Mouse (Mus musculus) embryonic fibroblast, embryonic 13.5 days (primary cell): Measurements from ENCODE around the gene Mbnl2. TPM values are rescaled to one million over a fixed set of nuclear protein-coding genes. Genes with fewer than 3 reads are reported as not detected.

Source experiments
- H3K27ac ChIP-seq: 2 replicates; pipeline ENCODE4 v1.5.1; 2012; ENCODE audit warnings: low read length, control low read depth, inconsistent platforms; ENCODE audit not compliant: insufficient read depth
- H3K4me1 ChIP-seq: 2 replicates; pipeline ENCODE4 v1.6.1; 2011; ENCODE audit warnings: low read length; ENCODE audit not compliant: control insufficient read depth, insufficient read depth
- H3K4me3 ChIP-seq: 2 replicates; pipeline ENCODE4 v1.5.1; 2011; ENCODE audit warnings: mild to moderate bottlenecking, control low read depth, low read length; ENCODE audit not compliant: insufficient read depth
- CTCF ChIP-seq: IDR thresholded peaks from 2 replicates; pipeline ENCODE4 v1.5.1; 2011; ENCODE audit warnings: mild to moderate bottlenecking, control low read depth, low read length, moderate library complexity, borderline replicate concordance; ENCODE audit not compliant: insufficient read depth
- POLR2A ChIP-seq: IDR thresholded peaks from 2 replicates; pipeline ENCODE4 v1.6.1; 2011; ENCODE audit warnings: low read depth, mild to moderate bottlenecking, control low read depth, low read length, moderate library complexity
- polyA plus RNA-seq: library from polyadenylated mRNA; stranded (reverse); fragments of >200 nt; gene quantifications from 2 replicates; pipeline ENCODE4 v1.2.4, GENCODE M21; 2011; ENCODE audit warnings: low read depth; ENCODE audit not compliant: missing spikeins, insufficient read length

Gene Mbnl2
- polyA plus RNA-seq = 207 and 222 TPM in 2 replicates

DNA sequence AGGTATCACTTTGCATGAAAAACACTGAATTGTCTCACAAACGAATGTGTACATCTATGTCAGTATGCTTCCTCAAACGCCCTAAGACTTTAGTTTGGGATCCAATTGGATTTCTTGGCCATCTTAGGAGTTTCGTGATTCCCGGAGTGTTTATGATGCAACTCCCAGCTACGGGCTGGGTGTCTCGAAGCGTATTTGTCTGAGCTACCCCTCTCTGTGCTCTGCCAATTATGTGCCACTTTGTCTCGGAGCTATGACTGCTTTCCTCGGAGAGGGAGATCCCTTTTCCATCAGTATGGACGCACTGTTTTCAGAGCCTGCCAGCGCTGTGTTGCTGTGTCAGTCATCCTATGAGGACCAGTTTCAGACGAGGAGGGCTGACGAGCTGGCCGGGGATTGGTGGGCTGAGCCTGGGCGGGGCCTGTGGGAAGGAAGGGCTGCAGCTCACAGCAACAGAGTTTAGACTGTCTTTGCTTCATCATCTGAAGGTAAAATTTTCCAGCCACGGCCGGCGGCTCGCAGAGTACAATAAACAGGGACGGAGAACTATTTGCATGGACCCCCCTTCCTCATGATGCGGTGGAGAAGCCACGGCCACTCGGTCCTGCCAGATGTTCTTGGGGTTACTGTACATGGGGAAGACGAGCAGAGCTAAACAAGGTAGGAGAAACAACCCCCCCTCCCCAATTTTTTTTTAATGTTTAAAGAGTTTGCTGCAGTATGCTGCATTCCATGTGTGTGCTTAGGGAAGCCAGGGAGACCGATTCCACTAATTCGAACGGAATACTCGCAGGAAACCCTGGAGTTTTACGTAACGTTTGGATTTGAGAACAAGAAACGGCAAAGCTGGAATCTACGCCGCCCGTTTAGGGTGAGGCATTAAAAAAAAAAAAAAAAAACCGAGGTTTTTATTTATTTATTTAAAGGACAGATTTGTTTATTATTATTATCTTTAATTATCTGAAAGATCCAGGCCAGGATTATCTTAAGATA, at the start of gene Mbnl2:
Gene Mbnl2 (plus strand): TSS at position 424 of the 993 bp plus-strand sequence.
- TF ChIP-seq POLR2A (peak; percentile 95), CTCF (no peak)
- Histone ChIP-seq H3K4me1 (peaks cover 13% of the 10 kb centered on the region), H3K4me3 (peak within 1 kb of the TSS; percentile 91), H3K27ac (peak within 1 kb of the TSS; percentile 85)

DNA sequence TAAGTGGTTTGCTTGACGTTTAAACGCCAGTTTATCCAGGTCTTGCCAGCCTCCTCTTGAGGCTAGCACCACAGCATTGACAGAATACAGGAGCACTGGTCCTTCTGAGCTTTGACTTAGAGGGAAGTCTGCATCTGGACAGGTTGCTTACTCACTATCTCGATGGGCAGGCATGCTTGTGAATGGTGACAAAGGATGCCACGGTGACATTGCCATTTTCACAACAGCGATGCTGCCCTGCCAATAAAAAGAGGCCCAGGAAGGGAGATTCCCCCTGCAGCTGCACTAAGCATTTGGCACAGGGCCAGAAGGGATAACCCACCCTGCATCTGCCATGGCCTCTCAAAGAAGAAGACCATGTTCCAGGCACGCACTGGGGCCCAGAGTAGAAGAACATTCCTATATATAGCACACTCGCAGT, 43.4 kb upstream of the Mbnl2 start:
- Histone ChIP-seq H3K4me1 (no peaks in the 10 kb centered on the region; the same call in 1 of the 2 replicates), H3K27ac (no peak overlapping the region), H3K4me3 (no peak overlapping the region)
- no peak for TF ChIP-seq CTCF
- TF ChIP-seq POLR2A = no peak

DNA sequence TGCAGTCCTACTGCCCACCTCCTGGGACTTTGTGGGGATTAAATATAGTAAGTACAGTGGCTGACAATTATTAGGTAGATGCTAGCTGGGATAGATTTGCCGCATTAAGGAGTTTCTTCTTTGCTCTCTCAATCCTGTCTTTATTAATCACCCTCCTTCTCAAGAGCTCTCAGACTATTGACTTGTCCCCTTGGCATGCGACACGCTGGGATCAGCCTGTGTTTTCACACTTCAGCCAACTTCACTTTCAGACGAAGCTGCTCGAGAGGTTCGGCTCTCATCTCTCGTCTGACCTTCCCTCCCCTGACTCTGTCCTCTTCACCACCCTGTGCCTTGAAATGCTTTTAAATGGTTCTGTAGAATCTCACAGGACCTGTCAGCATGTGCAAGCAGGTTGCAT, 39.9 kb upstream of the Mbnl2 start:
- H3K27ac ChIP-seq = no peak overlapping the region
- no peak for TF ChIP-seq POLR2A
- no peak for TF ChIP-seq CTCF
- H3K4me3 ChIP-seq = no peak overlapping the region

DNA sequence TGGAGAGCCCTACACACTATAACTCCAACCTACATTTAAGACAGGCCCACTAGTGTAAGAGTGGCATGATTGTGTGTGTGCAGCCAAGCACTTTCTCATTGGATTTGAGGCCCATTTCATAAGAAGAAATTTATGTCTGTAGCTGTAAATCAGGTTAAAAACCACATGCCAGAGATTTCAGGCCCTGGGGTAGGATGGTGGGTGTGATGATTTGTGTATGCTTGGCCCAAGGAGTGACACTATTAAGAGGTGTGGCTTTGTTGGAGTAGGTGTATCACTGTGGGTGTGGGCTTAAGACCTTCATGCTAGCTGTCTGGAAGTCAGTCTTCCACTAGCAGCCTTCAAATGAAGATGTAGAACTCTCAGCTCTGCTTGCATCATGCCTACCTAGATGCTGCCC, 37.0 kb upstream of the Mbnl2 start:
- no peaks in the 10 kb centered on the region; the same call in 1 of the 2 replicates for H3K4me1 ChIP-seq
- TF ChIP-seq CTCF = no peak
- TF ChIP-seq POLR2A = no peak
- H3K27ac ChIP-seq = no peak overlapping the region
- no peak overlapping the region for H3K4me3 ChIP-seq

More for the DNA sequence above, 39.9 kb upstream of the Mbnl2 start:
- H3K4me1 ChIP-seq = no peaks in the 10 kb centered on the region; the same call in 1 of the 2 replicates

DNA sequence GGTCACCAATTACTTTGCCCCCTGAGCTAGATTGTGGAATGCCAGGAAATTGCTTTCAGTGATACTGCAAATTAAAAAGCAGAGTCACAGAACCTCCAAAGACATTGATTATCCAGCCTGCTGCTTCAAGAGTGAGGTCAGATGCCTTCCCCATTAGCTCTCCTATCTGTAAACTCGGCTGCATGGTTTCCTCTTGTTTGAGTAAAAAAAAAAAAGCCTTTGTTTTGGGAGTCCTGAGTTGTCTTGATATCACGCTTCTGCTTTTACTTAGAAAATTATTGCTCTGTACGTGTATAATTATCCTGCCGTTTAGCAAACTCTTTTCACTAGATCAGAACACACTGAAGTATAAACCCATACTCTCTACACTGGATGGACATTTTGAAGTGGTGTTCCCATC, 35.3 kb upstream of the Mbnl2 start:
- Histone ChIP-seq H3K4me3 (no peak overlapping the region), H3K4me1 (no peaks in the 10 kb centered on the region), H3K27ac (no peak overlapping the region)
- no peak for TF ChIP-seq POLR2A
- TF ChIP-seq CTCF = no peak

DNA sequence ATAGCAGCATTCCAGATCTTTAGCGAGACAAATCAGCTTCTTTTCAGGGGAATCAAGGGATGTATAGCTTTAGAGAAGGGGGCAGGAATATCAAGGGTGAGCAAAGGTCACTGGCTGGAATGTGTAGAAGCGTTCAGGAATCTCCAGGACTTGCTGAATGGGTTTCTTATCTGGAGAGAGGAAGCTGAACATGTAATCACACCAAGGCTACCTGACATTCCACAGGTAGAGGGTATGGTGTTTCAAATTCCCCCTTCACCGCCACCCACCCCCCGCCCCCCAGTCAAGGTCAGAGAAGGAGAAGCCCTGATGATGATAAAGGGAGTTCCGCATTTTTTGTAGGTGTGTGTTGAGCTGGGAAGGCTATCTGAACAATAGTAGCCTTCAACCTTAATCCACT, 32.8 kb upstream of the Mbnl2 start:
- no peak for TF ChIP-seq CTCF
- no peak for TF ChIP-seq POLR2A
- Histone ChIP-seq H3K4me1 (no peaks in the 10 kb centered on the region; the same call in 1 of the 2 replicates), H3K27ac (no peak overlapping the region), H3K4me3 (no peak overlapping the region)

DNA sequence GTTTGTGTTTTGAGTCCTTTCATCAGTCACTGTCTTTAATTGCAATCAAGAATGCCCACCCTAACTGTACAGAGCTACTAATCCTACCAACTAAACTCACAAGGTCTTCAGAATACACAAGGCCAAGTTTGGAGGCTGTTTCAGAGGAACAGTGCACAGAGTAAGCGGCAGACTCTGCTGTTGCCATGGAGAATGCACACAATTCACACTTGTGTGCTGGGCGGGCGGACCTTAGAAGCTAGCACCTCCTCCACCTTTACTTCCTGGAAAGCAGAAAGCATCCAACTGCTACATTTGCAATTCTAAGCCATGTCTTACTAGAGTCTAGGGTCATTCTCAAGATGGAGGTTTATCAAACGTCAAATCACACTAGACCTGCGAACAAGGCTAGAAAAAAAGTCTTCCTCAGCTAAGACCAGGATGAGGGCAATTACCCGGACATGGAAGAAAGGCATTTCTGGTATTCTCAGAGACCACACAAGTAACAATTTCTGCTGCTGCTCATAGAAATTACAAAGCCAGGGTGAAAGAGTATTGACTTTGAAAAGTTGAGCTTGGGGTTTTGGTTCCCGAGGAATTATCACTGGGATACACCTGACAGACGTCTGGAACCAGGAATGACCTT, 30.3 kb upstream of the Mbnl2 start:
- TF ChIP-seq POLR2A (no peak), CTCF (no peak)
- no peak overlapping the region for H3K4me3 ChIP-seq

DNA sequence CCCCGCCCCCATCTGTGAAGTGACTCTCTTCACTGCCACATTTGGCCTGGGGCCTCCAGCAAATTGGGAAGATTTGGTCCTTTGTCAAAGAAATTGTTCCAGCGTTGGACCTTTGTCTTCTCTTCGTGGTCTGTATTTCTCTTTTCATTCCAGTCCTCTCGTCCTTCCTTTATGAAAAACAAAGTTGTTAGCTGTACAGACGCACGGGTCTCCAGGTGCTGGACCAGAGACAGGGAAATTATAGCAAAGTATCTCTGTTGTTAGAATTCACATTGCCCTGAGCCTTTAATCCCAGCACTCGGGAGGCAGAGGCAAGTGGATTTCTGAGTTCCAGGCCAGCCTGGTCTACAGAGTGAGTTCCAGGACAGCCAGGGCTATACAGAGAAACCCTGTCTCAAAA, 22.1 kb upstream of the Mbnl2 start:
- Histone ChIP-seq H3K4me3 (no peak overlapping the region), H3K4me1 (no peaks in the 10 kb centered on the region)
- TF ChIP-seq CTCF (no peak), POLR2A (no peak)

More for the DNA sequence above, 30.3 kb upstream of the Mbnl2 start:
- Histone ChIP-seq H3K27ac (no peak overlapping the region), H3K4me1 (no peaks in the 10 kb centered on the region; the same call in 1 of the 2 replicates)

DNA sequence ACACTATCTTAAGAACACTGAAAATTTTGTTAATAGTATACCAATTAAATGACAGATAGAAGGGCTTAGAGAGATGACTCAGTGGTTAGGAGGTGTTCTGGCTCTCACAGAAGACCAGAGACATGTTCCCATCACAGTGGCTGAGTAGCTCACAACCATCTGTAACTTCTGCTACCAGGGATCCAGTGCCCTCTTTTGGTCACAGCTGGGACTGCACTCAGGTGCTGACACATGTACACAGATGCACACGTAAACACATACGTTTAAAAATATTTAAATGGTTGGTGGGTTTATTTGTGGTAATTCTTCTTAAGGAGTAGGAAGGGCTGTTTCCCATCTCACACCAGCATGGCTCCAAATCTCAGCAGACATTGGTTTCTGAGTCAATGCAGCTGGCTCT, 19.3 kb upstream of the Mbnl2 start:
- no peaks in the 10 kb centered on the region for H3K4me1 ChIP-seq
- H3K27ac ChIP-seq = no peak overlapping the region
- no peak overlapping the region for H3K4me3 ChIP-seq
- TF ChIP-seq CTCF = 0 out of 2 replicates have a peak, but pooled peaks have one; percentile 7
- TF ChIP-seq POLR2A = no peak

More for the DNA sequence above, 22.1 kb upstream of the Mbnl2 start:
- no peak overlapping the region for H3K27ac ChIP-seq

DNA sequence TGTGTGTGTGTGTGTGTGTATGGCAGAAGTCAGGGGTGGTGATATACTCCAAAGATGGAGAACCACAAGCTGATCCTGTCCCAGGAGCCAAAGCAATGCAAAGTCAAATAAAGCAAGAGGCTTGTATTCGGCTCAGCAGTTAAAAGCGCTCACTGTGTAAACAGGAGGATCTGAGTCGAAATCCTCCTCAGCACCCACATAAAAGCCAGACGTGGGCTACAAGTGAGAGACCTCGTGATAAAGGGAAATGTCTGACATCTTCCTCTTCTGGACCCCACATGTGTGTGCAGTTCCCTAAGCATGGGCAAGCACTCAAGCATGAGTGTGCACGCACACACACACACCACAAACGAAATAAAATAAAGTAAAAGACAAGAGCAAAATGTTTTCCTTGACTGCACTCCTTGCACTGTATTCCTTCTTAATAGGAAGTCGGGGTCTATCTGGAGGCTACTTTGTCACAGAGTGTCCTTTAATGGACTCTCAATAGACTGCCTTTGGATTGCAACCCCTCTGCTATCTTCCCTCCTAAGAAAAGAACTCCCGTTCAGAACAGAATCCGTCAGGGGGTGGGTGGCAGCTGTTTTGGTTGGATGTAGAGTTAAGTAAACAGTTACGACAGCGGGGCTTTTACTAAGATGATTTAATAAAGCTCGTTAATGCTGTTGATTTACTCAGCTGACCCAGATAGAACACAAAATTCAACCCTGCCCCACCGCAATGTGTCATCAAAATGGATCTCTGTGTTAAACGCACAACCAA, 18.7 kb upstream of the Mbnl2 start:
- TF ChIP-seq POLR2A (no peak), CTCF (no peak)
- no peaks in the 10 kb centered on the region for H3K4me1 ChIP-seq
- H3K4me3 ChIP-seq = no peak overlapping the region
- no peak overlapping the region for H3K27ac ChIP-seq
